Mouse (Mus musculus): Measurements from ENCODE around the gene 4930444G20Rik.
"Not testable (repeated sequence)": the region's sequence is repeated elsewhere in the genome, so short reads cannot be mapped to it uniquely, and the experiment has no call there.

Gene 4930444G20Rik

DNA sequence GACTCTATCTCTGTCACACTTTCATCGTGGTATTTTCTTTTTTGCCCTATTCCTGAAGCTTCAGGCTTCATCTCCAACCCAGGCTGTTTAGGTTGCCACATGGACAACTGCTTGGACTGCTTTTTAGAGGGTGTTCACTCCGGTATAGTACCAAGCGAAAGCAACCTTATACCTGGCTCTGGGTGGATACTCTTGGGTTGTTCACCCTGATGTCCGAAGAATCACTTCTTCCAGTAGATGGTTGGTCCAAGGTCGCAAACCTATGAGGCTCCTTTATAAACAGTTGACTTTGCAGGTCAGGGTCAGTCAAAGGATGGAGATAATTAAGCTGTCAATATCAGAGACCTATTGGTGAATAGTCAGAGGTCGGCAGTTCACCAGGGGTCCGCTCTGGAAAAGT lies at the start of gene 4930444G20Rik:
Gene 4930444G20Rik, minus strand, starts transcription at position 101 of the 400 bp plus-strand sequence.
- H3K27me3 ChIP-seq (ENCODE audit: control insufficient read depth, insufficient read depth, low read length, poor library complexity, severe bottlenecking); DNase-seq (ENCODE audit: low read depth, low spot score); H3K36me3 ChIP-seq (ENCODE audit: control insufficient read depth, insufficient read depth, low read length, poor library complexity, severe bottlenecking): not testable (repeated sequence)

DNA sequence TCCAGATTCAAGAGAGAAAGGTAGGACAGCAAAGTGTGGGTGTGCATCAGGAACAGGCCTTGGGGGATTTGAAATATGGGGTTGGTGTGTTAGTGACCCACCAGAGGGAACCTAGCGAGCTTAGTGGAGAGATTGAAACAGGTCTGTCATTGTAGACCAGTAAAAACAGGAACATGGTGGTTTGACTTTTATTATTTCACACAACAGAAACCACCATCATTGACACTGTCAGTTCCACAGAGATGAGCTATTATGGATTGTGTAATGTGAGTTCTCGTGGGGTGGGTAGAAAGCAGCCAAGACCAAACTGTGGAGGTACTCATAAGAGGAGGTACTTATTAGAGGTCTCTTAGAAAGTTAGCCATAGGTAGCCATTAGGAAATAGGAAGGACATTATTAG lies 6.7 kb upstream of the 4930444G20Rik start:
- H3K36me3 ChIP-seq (ENCODE audit: control insufficient read depth, insufficient read depth, low read length, poor library complexity, severe bottlenecking) = no peaks in the 10 kb centered on the region
- no peak for DNase-seq (ENCODE audit: low read depth, low spot score)
- H3K27me3 ChIP-seq (ENCODE audit: control insufficient read depth, insufficient read depth, low read length, poor library complexity, severe bottlenecking) = no peaks in the 10 kb centered on the region

GRCm38 (mm10) chr10:22072739-22073138 lies 4.9 kb upstream of the 4930444G20Rik start:
- DNase-seq (ENCODE audit: low read depth, low spot score) = peak; percentile 22
- no peaks in the 10 kb centered on the region for H3K27me3 ChIP-seq (ENCODE audit: control insufficient read depth, insufficient read depth, low read length, poor library complexity, severe bottlenecking)
- H3K36me3 ChIP-seq (ENCODE audit: control insufficient read depth, insufficient read depth, low read length, poor library complexity, severe bottlenecking) = no peaks in the 10 kb centered on the region

GRCm38 (mm10) chr10:22070576-22070975 lies 2.7 kb upstream of the 4930444G20Rik start:
- Histone ChIP-seq H3K27me3 (ENCODE audit: control insufficient read depth, insufficient read depth, low read length, poor library complexity, severe bottlenecking) (no peaks in the 10 kb centered on the region), H3K36me3 (ENCODE audit: control insufficient read depth, insufficient read depth, low read length, poor library complexity, severe bottlenecking) (no peaks in the 10 kb centered on the region)
- DNase-seq (ENCODE audit: low read depth, low spot score) = no peak

DNA sequence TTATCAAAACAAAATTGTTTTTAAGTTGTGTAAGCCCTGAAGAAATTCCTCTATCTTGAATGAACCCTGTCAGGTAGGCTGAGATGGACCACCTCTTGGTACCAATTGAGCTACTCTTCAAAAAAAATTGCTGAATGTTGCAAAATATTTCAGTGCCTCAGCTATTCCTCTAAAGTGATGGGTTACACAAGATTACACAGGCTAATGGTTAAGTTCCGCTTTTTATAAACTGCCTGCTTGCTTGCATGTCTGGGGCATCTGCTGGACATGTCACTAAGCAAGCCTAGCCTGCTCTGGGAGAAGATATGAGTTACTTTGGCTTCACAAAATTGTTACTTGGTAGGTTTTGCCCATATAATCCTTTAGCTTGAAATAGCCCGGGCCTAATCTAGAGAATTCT lies 2.3 kb upstream of the 4930444G20Rik start:
- no peaks in the 10 kb centered on the region for H3K27me3 ChIP-seq (ENCODE audit: control insufficient read depth, insufficient read depth, low read length, poor library complexity, severe bottlenecking)
- DNase-seq (ENCODE audit: low read depth, low spot score) = no peak
- no peaks in the 10 kb centered on the region for H3K36me3 ChIP-seq (ENCODE audit: control insufficient read depth, insufficient read depth, low read length, poor library complexity, severe bottlenecking)

DNA sequence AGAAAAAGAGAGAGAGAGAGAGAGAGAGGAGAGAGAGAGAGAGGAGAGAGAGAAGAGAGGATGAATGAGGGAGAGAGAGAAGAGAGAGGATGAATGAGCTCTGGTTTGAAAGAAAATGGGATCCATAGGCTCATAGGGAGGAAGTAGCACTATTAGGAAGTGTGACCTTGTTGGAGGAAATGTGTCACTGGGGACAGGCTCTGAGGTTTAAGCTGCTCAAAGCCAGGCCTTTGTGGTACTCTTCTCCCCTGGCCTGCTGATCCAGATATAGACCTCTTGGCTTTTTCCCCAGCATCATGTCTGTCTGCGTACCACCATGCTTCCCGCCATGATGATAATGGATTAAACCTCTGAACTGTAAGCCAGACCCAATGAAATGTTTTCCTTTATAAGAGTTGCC lies 8.5 kb downstream of the 4930444G20Rik start:
- H3K27me3 ChIP-seq (ENCODE audit: control insufficient read depth, insufficient read depth, low read length, poor library complexity, severe bottlenecking) = no peaks in the 10 kb centered on the region
- DNase-seq (ENCODE audit: low read depth, low spot score) = peak; percentile 10

GRCm38 (mm10) chr10:22059026-22059325 lies 8.9 kb downstream of the 4930444G20Rik start:
- H3K27me3 ChIP-seq (ENCODE audit: control insufficient read depth, insufficient read depth, low read length, poor library complexity, severe bottlenecking) = no peaks in the 10 kb centered on the region
- no peaks in the 10 kb centered on the region for H3K36me3 ChIP-seq (ENCODE audit: control insufficient read depth, insufficient read depth, low read length, poor library complexity, severe bottlenecking)
- no peak for DNase-seq (ENCODE audit: low read depth, low spot score)

More for the DNA sequence above, 8.5 kb downstream of the 4930444G20Rik start:
- H3K36me3 ChIP-seq (ENCODE audit: control insufficient read depth, insufficient read depth, low read length, poor library complexity, severe bottlenecking) = no peaks in the 10 kb centered on the region

DNA sequence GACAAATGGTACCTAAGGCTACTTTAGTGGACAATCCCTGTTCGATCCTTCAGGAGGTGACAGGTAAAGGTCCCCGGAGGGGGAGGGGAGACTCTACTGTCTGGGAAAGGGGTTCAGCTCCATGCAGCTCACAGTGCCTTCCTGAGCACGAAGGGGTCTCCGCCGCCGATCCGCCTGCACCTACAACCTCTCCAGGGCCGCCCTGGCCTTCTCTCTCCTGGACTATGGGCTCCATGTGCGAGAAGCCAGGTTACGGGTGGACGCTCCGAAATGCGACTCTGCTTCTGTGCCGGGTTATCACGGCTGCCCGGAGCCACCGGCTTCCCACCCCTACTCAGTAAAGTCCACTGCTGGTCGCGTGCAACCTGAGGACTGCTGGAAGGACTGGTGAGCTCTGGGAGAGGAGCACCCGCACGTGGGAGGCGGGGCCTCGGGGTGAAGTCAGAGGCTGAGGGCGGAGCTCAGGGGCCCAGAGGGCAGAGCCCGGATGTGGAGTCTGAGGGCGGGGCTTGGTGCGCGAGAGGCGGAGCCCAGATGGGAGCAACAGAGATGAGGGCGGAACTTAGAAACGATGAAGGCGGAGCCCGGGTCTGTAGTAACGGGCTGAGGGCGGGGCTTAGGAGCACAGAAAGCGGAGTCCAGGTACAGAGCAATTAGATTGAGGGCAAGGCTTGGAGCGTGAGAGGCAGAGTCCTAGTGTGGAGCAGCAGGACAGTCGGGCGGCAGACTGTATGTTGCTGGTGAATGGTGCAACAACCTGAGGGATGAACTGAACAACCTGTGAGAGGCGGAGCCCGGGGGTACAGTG lies 9.5 kb downstream of the 4930444G20Rik start:
- peak; percentile 96 for DNase-seq (ENCODE audit: low read depth, low spot score)
- Histone ChIP-seq H3K36me3 (ENCODE audit: control insufficient read depth, insufficient read depth, low read length, poor library complexity, severe bottlenecking) (no peaks in the 10 kb centered on the region), H3K27me3 (ENCODE audit: control insufficient read depth, insufficient read depth, low read length, poor library complexity, severe bottlenecking) (no peaks in the 10 kb centered on the region)

- Histone ChIP-seq H3K36me3 (ENCODE audit: control insufficient read depth, insufficient read depth, low read length, poor library complexity, severe bottlenecking) (no peaks in the 10 kb centered on the region), H3K27me3 (ENCODE audit: control insufficient read depth, insufficient read depth, low read length, poor library complexity, severe bottlenecking) (no peaks in the 10 kb centered on the region)
- DNase-seq (ENCODE audit: low read depth, low spot score) = no peak
Measured at GRCm38 (mm10) chr10:22055308-22055707, 12.6 kb downstream of the 4930444G20Rik start.

DNA sequence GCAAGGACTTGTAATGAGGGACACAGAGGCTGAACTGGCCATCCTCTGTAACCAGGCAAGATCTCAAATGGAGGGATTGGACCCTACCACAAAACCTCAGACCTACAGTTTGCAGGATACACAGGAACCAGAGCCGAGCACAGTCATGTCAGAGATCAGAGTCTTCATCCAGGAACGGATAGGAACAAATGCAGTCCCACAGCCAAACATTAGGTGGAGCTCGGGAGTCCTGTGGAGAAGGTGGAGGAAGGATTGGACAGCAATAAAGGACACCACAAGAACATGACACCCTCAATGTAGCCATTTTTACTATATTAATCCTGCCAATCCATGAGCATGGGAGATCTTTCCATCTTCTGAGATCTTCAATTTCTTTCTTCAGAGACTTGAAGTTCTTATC lies 31.6 kb downstream of the 4930444G20Rik start:
- not testable (repeated sequence) for H3K27me3 ChIP-seq (ENCODE audit: control insufficient read depth, insufficient read depth, low read length, poor library complexity, severe bottlenecking); H3K36me3 ChIP-seq (ENCODE audit: control insufficient read depth, insufficient read depth, low read length, poor library complexity, severe bottlenecking)
- peak; percentile 57 for DNase-seq (ENCODE audit: low read depth, low spot score)

- Histone ChIP-seq H3K36me3 (ENCODE audit: control insufficient read depth, insufficient read depth, low read length, poor library complexity, severe bottlenecking) (no peaks in the 10 kb centered on the region), H3K27me3 (ENCODE audit: control insufficient read depth, insufficient read depth, low read length, poor library complexity, severe bottlenecking) (no peaks in the 10 kb centered on the region; the same call in 1 of the 2 replicates)
- peak; percentile 64 for DNase-seq (ENCODE audit: low read depth, low spot score)
Measured at GRCm38 (mm10) chr10:22034303-22034702, 33.6 kb downstream of the 4930444G20Rik start.

- no peak for DNase-seq (ENCODE audit: low read depth, low spot score)
- Histone ChIP-seq H3K27me3 (ENCODE audit: control insufficient read depth, insufficient read depth, low read length, poor library complexity, severe bottlenecking) (no peaks in the 10 kb centered on the region), H3K36me3 (ENCODE audit: control insufficient read depth, insufficient read depth, low read length, poor library complexity, severe bottlenecking) (no peaks in the 10 kb centered on the region)
Measured at GRCm38 (mm10) chr10:22018618-22019017, 49.3 kb downstream of the 4930444G20Rik start.

- no peak for DNase-seq (ENCODE audit: low read depth, low spot score)
- H3K27me3 ChIP-seq (ENCODE audit: control insufficient read depth, insufficient read depth, low read length, poor library complexity, severe bottlenecking) = no peaks in the 10 kb centered on the region
- H3K36me3 ChIP-seq (ENCODE audit: control insufficient read depth, insufficient read depth, low read length, poor library complexity, severe bottlenecking) = no peaks in the 10 kb centered on the region
Measured at GRCm38 (mm10) chr10:22017469-22018159, 50.3 kb downstream of the 4930444G20Rik start.

Data from splenic B cell, adult 2 months (primary cell).